Mouse (Mus musculus) C2C12 (cell line): Measurements from ENCODE around the gene Rem1.

ENCODE experiments used
- CEBPB ChIP-seq: IDR thresholded peaks from one replicate; pipeline ENCODE4 v1.6.1; 2011; ENCODE audit warnings: low read depth, mild to moderate bottlenecking, control low read depth, moderate library complexity
- CTCF ChIP-seq: IDR thresholded peaks from one replicate; pipeline ENCODE4 v1.5.1; 2011; ENCODE audit not compliant: control insufficient read depth, insufficient read depth, insufficient read length
- MAX ChIP-seq: IDR thresholded peaks from one replicate; pipeline ENCODE4 v1.6.1; 2011; ENCODE audit warnings: mild to moderate bottlenecking, control low read depth
- MYOD1 ChIP-seq: IDR thresholded peaks from one replicate; pipeline ENCODE4 v1.6.1; 2011; ENCODE audit warnings: low read depth; ENCODE audit not compliant: control insufficient read depth, insufficient read length
- MYOG ChIP-seq: IDR thresholded peaks from one replicate; pipeline ENCODE4 v1.6.1; 2011; ENCODE audit not compliant: control insufficient read depth, insufficient read length; ENCODE audit errors: extremely low read depth
- USF1 ChIP-seq: IDR thresholded peaks from one replicate; pipeline ENCODE4 v1.6.1; 2011; ENCODE audit warnings: low read depth, mild to moderate bottlenecking, control low read depth, moderate library complexity

DNA sequence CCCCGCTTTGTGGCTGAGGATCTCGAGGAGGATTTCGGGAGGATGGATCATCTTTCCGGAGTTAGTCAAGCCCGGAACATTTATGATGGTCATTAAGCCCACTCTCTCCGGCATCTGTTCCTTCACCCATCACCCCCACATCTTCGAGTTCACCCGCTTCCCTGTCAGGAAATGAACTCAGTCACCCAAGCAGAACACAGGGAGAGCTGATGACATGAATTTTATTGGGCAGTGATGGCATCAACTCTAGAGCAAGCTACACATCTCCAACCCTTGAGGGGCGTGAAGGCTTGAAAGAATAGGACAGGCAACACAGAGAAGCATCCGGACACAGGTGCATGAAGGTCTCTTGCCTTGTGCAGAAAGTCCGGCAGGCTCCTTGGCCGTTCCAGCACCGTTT lies 4.6 kb upstream of the Rem1 start:
- TF ChIP-seq CTCF (no peak), CEBPB (no peak), MAX (no peak), MYOD1 (no peak), USF1 (no peak), MYOG (no peak)
